Mouse (Mus musculus) forebrain, embryonic 15.5 days (tissue): ENCODE measurements around the gene Mctp2. TPM values are rescaled to one million over a fixed set of nuclear protein-coding genes. Genes with fewer than 3 reads are reported as not detected.
"Not testable (repeated sequence)": the region's sequence is repeated elsewhere in the genome, so short reads cannot be mapped to it uniquely, and the experiment has no call there.

Source experiments
- ATAC-seq: fragments of 200-750 bp; cut with Nextera tagmentation; replicated peaks from 2 replicates; pipeline ENCODE4 v1.8.0; 2017; ENCODE audit warnings: mild to moderate bottlenecking, moderate TSS enrichment, moderate library complexity
- H3K27ac ChIP-seq: fragments of 300-500 bp; sonication (generic); replicated peaks from 2 replicates; pipeline ENCODE4 v1.5.1; 2015; ENCODE audit warnings: mild to moderate bottlenecking, inconsistent platforms
- H3K27me3 ChIP-seq: fragments of 300-500 bp; sonication (generic); 2 replicates; pipeline ENCODE4 v1.6.1; 2015; ENCODE audit warnings: inconsistent platforms
- H3K36me3 ChIP-seq: fragments of 300-500 bp; sonication (generic); 2 replicates; pipeline ENCODE4 v1.6.1; 2015; ENCODE audit warnings: mild to moderate bottlenecking, inconsistent platforms
- H3K4me1 ChIP-seq: fragments of 300-500 bp; sonication (generic); 2 replicates; pipeline ENCODE4 v1.6.1; 2015; ENCODE audit warnings: inconsistent platforms
- H3K4me2 ChIP-seq: fragments of 300-500 bp; sonication (generic); replicated peaks from 2 replicates; pipeline ENCODE4 v1.6.1; 2015; ENCODE audit warnings: mild to moderate bottlenecking, inconsistent platforms
- H3K4me3 ChIP-seq: fragments of 300-500 bp; sonication (generic); 2 replicates; pipeline ENCODE4 v1.5.1; 2015; ENCODE audit warnings: mild to moderate bottlenecking, inconsistent platforms
- H3K9ac ChIP-seq: fragments of 300-500 bp; sonication (generic); replicated peaks from 2 replicates; pipeline ENCODE4 v1.6.1; 2015; ENCODE audit warnings: mild to moderate bottlenecking, inconsistent platforms
- H3K9me3 ChIP-seq: fragments of 300-500 bp; sonication (generic); 2 replicates; pipeline ENCODE4 v1.6.1; 2016; ENCODE audit warnings: inconsistent platforms
- WGBS: fragments of 180-500 bp; shearing (Covaris S2); methylation state at CpG from one replicate; pipeline ENCODE4 v1.1.7; 2015; ENCODE audit warnings: mixed read lengths; 5-methylcytosine and 5-hydroxymethylcytosine counted together
- polyA plus RNA-seq: library from polyadenylated mRNA; unstranded; fragments of >200 nt; fragmentation: Nextera tagmentation; extraction: Ambion mirVana; gene quantifications from 2 replicates; pipeline ENCODE4 v1.2.1, GENCODE M21; 2015

Mctp2 gene
- polyA plus RNA-seq, 1 experiment from 2014 or later = 0.24 TPM

DNA sequence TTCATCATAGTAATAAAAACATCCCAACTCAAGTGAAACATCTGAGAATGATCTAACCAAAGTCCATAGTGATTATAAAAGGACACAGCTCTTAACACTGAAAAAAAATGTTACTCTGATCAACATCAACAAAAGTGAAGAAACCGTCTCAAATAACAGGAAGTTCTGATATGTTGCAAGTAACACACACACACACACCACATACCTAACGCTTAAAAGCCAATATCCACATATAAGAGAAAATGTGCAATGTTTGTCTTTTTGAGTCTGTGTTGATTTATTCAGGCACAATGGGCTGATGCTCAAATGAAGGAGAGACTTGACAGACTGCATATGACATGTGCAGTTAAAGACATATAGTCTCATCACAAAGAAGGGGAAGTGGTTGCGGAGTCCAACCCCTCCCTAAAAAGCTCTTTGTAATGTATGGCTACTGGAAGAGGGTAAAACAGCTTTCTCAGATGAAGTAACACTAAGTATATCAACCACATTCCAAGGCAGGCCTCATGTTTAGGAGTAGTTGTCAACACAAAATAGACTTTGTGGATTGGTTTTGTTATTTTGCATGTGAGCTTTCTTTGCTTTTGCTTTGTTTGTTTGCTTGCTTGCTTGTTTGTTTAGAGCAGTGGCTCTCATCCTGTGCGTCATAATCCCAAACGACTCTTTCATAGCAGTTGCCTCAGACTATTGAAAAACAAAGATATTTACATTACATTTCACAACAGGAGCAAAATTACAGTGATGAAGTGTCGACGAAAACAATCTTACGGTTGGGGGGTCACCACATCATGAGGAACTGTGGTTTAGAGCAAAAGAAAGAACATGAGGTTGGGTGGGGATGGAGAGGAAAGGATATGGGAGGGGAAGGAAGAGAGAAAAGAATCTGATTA lies 45.4 kb downstream of the Mctp2 start:
- H3K36me3 ChIP-seq = no peaks in the 10 kb centered on the region
- ATAC-seq = no peak
- H3K9me3 ChIP-seq = no peaks in the 10 kb centered on the region
- 89% methylated on average over 8 of the region's 8 CpGs for WGBS
- H3K4me1 ChIP-seq = no peaks in the 10 kb centered on the region
- no peak overlapping the region for H3K4me2 ChIP-seq
- H3K4me3 ChIP-seq = no peak overlapping the region
- H3K27ac ChIP-seq = no peak overlapping the region
- H3K27me3 ChIP-seq = no peaks in the 10 kb centered on the region
- no peak overlapping the region for H3K9ac ChIP-seq

DNA sequence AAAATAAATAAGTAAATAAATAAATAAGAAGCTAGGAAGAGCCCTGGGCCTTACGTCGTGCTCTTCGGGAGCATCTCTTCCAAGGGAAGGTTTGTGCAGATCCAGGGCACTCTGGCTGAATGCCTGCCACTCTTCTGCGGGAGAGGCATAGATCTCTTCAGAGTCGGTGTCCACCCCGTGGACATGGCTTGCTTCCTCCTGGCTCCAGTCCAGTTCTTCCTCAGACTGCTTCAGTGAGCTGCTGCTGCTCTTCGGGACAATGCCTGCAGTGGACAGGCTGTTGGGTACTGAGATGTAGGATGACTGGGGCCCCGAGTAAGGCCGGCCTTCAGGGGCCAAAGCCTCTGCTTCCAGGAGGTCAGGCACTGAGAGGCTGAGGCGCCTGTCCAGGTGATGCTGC lies 47.4 kb downstream of the Mctp2 start:
- H3K4me2 ChIP-seq = no peak overlapping the region
- WGBS = 86% methylated on average over 10 of the region's 10 CpGs
- no peaks in the 10 kb centered on the region for H3K4me1 ChIP-seq
- no peaks in the 10 kb centered on the region for H3K27me3 ChIP-seq
- no peaks in the 10 kb centered on the region for H3K36me3 ChIP-seq
- no peak overlapping the region for H3K9ac ChIP-seq
- no peaks in the 10 kb centered on the region for H3K9me3 ChIP-seq
- no peak overlapping the region for H3K4me3 ChIP-seq
- no peak overlapping the region for H3K27ac ChIP-seq
- ATAC-seq = no peak

DNA sequence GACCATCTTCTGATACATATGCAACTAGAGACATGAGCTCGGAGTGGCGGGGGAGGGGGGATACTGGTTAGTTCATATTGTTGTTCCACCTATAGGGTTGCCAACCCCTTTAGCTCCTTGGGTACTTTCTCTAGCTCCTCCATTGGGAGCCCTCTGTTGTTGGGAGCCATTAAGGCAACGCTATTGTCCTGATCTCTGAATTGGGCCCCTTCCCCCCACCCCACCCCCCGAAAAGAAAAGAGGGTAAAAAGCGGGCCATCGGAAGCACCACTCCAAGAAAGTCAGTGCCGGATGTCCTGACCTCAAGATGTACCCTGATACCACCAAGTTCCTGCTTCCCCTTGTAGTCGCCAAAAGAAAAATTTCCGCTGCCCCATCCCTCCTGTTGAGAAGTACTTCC lies 56.1 kb downstream of the Mctp2 start:
- not testable (repeated sequence) for H3K4me2 ChIP-seq, H3K9me3 ChIP-seq, H3K9ac ChIP-seq, H3K4me3 ChIP-seq, H3K36me3 ChIP-seq, H3K4me1 ChIP-seq, H3K27ac ChIP-seq, ATAC-seq, H3K27me3 ChIP-seq
- whole genome bisulfite sequencing = 96% methylated on average over 9 of the region's 9 CpGs

DNA sequence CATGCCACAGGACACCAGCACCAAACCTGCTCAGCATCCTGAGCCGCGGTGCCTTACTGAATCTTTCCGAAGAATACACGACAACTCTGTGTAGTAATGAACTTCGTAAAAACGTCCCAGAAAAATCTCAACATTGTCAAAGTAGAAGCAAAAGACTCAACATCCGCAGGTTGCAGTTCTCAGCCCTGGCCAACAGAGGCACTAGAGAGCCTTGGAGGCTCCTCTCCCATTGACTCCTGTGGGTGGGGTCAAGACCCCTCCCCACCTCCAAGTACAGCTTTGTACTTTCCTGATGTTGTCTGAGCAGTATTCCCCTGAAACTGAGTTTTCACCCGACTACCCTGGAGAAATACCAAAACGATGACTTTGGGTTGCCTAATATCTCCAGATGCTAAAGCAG lies 65.1 kb downstream of the Mctp2 start:
- Histone ChIP-seq H3K36me3 (no peaks in the 10 kb centered on the region), H3K4me1 (no peaks in the 10 kb centered on the region), H3K9ac (no peak overlapping the region), H3K27ac (no peak overlapping the region), H3K4me3 (no peak overlapping the region), H3K4me2 (no peak overlapping the region), H3K9me3 (no peaks in the 10 kb centered on the region), H3K27me3 (no peaks in the 10 kb centered on the region)
- WGBS = 95% methylated on average over 9 of the region's 9 CpGs
- ATAC-seq = no peak

DNA sequence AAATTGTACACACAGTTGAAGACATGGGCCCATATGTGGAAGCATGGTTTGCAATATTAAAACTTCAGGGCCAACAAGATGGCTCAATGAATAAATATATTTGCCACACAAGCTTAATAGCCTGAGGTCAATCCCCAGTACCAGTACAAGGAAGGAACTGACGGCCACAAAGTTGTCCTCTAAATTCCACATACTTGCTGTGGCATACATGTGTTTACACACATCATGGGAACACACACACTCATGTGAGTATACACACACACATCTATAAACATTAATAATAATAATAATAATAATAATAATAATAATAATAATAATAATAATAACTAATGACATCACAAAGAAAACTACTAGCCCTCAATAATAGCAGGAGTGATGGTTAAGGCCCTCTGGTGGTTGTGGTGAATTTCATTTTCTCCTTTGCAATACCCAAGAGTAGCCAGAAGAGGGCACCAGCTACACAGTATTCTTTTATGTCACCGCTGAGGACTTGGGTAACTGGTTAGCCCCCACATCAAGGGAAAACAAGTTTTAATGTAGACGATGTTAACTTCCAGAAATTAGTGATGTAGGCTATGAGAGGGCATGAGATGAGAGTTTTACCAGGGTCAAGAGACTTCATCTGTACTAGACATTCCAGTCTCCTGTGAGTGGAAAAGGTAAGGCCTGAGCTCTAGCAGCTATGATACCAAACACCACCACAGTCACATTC lies 66.5 kb downstream of the Mctp2 start:
- no peaks in the 10 kb centered on the region for H3K27me3 ChIP-seq
- H3K9ac ChIP-seq = no peak overlapping the region
- WGBS = 34% methylated on average over 3 of the region's 3 CpGs
- no peaks in the 10 kb centered on the region for H3K4me1 ChIP-seq
- H3K27ac ChIP-seq = no peak overlapping the region
- H3K36me3 ChIP-seq = no peaks in the 10 kb centered on the region
- no peak overlapping the region for H3K4me2 ChIP-seq
- H3K4me3 ChIP-seq = no peak overlapping the region
- 0 out of 2 replicates have a peak, but pooled peaks have one; percentile 63 for ATAC-seq
- no peaks in the 10 kb centered on the region for H3K9me3 ChIP-seq

DNA sequence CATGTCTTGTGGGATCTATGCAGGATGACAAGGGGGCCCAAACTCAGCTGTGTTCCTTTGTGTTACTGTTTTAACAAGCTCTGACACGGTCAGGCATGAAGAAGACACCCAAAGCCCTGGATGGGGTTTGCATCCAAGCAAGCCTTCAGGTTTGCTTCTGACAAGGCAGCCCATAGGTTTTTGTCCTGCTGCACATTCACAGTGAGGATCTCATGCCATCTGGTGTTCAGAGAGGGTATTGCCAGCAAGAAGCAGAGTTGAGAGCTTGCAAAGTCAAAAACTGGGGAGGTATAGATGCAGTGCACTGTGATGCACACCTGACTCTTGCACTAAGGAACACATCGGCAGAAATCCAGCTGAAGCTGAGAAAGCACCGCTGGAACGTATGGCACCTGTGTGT lies 67.8 kb downstream of the Mctp2 start:
- H3K4me2 ChIP-seq = no peak overlapping the region
- no peaks in the 10 kb centered on the region for H3K36me3 ChIP-seq
- no peak overlapping the region for H3K27ac ChIP-seq
- no peaks in the 10 kb centered on the region for H3K27me3 ChIP-seq
- no peak overlapping the region for H3K4me3 ChIP-seq
- 53% methylated on average over 4 of the region's 4 CpGs for WGBS
- H3K4me1 ChIP-seq = no peaks in the 10 kb centered on the region
- H3K9ac ChIP-seq = no peak overlapping the region
- H3K9me3 ChIP-seq = no peaks in the 10 kb centered on the region
- ATAC-seq = peak; percentile 71

DNA sequence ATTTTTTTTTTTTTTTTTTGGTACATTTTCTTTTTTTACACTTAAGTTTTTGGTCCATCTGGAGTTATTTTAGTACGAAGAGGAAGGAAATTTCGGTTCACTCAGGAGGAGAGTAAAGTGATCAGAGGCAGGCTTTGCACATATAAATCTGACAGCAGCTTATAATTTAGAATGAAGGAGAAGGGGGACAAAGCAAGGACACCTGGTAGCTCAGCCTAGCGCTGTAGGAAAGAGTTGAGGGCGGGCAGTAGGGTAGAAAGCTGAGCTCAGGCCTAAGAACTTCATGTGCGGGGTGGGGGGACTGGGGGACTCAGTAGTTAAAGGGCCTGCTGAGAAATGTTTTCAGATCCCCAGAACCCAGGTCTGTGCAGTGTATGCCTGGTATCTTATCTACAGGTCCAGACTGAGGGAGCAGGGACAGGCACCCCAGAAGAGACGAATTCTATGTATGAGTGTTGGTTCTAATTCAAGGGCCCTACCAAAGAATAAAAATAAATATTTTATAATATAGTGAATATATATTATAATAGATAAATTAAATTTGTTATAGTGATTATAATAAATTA lies 71.9 kb downstream of the Mctp2 start:
- 63% methylated on average over 6 of the region's 6 CpGs for WGBS
- no peak for ATAC-seq
- no peaks in the 10 kb centered on the region for H3K36me3 ChIP-seq
- H3K9ac ChIP-seq = no peak overlapping the region
- no peak overlapping the region for H3K27ac ChIP-seq
- H3K4me2 ChIP-seq = no peak overlapping the region
- H3K4me1 ChIP-seq = no peaks in the 10 kb centered on the region
- no peaks in the 10 kb centered on the region for H3K27me3 ChIP-seq
- H3K4me3 ChIP-seq = no peak overlapping the region
- no peaks in the 10 kb centered on the region for H3K9me3 ChIP-seq

DNA sequence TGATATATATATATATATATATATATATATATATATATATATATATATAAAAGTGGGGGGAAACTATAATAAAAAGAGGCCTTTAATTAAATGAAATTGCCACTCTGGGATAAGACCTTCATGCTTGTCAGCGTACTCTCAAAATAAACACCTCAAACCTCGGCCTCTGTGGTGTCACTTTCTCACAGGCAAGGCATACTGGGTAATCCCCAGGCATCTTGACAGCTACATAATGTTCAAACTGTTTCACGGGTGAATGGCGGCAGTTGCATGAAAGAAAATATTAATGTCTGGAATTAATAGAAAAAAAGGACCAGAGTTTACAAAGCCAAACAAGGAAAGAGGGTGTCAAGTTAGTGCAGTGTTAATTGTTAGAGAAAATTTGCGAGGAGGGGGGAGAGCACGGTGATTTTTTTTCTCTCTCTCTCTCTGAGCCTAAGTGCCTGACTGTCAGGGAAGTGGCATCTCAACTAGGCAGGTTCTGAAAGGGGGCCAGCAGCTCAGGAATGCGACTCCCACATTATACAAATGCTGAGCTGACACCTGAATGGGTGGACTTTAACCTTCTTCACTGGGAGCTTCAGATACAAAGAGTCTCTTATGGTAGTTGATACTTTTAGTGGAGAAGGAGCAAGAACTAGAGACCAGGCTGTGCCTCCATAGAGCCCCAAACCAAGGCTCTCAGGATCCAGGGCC lies 75.1 kb downstream of the Mctp2 start:
- 21% methylated on average over 7 of the region's 7 CpGs for WGBS

DNA sequence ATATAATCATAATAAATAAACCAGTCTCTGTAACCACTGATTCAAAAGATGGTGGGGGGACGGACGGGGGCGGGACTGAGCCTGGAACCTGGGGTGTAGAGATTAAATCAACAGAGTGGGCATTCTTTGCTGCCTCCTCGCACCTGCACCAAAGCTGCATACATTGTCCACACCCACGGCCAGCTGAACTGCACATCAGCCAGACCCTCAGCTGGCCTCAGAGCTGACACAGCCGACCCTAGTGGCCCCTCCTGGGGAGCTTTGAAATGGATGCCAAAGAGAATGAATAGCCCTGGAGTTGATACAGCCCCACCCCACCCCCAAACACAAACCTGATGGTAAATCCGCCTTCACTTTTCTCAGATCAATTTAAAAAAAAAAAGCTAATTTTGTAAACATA lies 76.5 kb downstream of the Mctp2 start:
- ATAC-seq = no peak
- no peaks in the 10 kb centered on the region for H3K4me1 ChIP-seq
- WGBS = 16% methylated on average over 7 of the region's 7 CpGs
- H3K36me3 ChIP-seq = no peaks in the 10 kb centered on the region
- H3K4me2 ChIP-seq = no peak overlapping the region
- H3K4me3 ChIP-seq = no peak overlapping the region
- H3K9ac ChIP-seq = no peak overlapping the region
- no peaks in the 10 kb centered on the region for H3K27me3 ChIP-seq
- no peaks in the 10 kb centered on the region for H3K9me3 ChIP-seq
- no peak overlapping the region for H3K27ac ChIP-seq

More for the DNA sequence above, 75.1 kb downstream of the Mctp2 start:
- Histone ChIP-seq H3K4me3 (no peak overlapping the region), H3K9ac (no peak overlapping the region), H3K27ac (no peak overlapping the region), H3K27me3 (no peaks in the 10 kb centered on the region), H3K9me3 (no peaks in the 10 kb centered on the region), H3K4me1 (no peaks in the 10 kb centered on the region), H3K4me2 (no peak overlapping the region), H3K36me3 (no peaks in the 10 kb centered on the region)
- no peak for ATAC-seq

DNA sequence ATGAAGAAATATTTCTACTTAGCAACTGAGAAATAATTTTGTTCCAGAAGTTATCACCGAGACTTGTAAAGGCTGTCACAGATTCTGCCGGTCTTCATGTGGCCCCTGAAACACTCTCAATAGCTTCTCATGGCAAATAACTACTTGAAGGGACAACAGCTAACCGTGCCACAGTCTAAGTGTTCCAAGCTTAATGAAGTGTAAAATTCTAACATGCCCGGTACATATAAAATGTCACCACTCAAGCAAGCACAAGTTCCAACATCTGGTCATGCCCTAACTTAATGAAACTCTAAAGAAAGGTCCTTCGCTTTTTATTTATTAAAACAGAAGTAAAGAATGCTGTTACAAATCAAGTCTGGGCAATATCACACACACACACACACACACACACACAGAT lies 82.8 kb downstream of the Mctp2 start:
- WGBS = 74% methylated on average over 5 of the region's 5 CpGs
- Histone ChIP-seq H3K4me3 (no peak overlapping the region), H3K9ac (no peak overlapping the region), H3K4me2 (no peak overlapping the region), H3K27me3 (no peaks in the 10 kb centered on the region), H3K27ac (no peak overlapping the region), H3K36me3 (no peaks in the 10 kb centered on the region), H3K4me1 (no peaks in the 10 kb centered on the region), H3K9me3 (no peaks in the 10 kb centered on the region)
- ATAC-seq = no peak

DNA sequence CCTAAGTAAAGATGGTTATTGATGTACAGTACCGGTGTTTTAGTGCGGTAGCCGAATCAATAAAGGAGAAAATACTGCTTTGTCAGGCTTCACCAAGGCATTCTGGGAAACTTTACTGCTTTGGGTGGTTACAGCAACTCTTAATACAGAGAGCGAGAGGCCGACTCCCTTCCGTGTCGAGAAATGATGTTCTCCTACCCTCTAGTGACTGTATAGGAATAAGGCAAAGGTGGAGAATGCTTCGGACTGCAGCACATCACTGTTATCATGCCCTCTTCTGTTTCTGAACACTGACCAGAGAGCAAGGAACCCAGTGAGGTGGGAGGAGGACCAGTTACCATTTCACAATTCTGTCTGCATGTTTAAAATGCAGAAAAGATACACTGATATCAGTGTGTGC lies 83.9 kb downstream of the Mctp2 start:
- Histone ChIP-seq H3K27ac (no peak overlapping the region), H3K9me3 (no peaks in the 10 kb centered on the region), H3K4me2 (no peak overlapping the region), H3K36me3 (no peaks in the 10 kb centered on the region), H3K4me3 (no peak overlapping the region), H3K9ac (no peak overlapping the region), H3K27me3 (no peaks in the 10 kb centered on the region), H3K4me1 (no peaks in the 10 kb centered on the region)
- ATAC-seq = no peak
- 88% methylated on average over 8 of the region's 8 CpGs for WGBS

DNA sequence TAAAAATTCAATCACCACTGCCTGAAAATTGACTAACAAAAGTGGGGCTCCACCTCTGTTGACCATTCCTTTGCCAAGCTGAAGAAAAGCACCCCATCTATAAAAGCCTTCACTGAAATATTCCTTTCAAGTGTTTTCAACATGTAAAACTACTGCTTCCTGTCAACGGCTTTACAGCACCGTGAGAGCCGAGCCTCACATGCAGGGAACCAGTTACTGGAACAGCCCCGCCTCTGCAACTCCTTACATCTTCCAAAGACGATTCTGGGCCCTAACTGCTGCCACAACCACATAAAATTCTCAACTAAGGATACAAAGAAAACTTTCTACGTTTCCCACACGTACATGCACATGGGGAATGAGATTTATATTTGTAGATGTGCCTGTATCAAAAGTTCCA lies 88.4 kb downstream of the Mctp2 start:
- Histone ChIP-seq H3K4me1 (no peaks in the 10 kb centered on the region), H3K36me3 (no peaks in the 10 kb centered on the region), H3K4me2 (no peak overlapping the region), H3K9ac (no peak overlapping the region), H3K27ac (no peak overlapping the region), H3K4me3 (no peak overlapping the region), H3K9me3 (no peaks in the 10 kb centered on the region), H3K27me3 (no peaks in the 10 kb centered on the region)
- ATAC-seq = no peak
- 66% methylated on average over 7 of the region's 7 CpGs for WGBS
